Mouse (Mus musculus) stomach, embryonic 15.5 days (tissue): ENCODE results near the gene Irf2. TPM values are rescaled to one million over a fixed set of nuclear protein-coding genes. Genes with fewer than 3 reads are reported as not detected.
A peak's percentile ranks its signal among the peaks of the same experiment; 100 is the strongest.

Source experiments
- ATAC-seq: fragments of 200-750 bp; cut with Nextera tagmentation; 2 replicates; pipeline ENCODE4 v1.8.0; 2017; ENCODE audit warnings: low read depth, moderate number of reproducible peaks, moderate TSS enrichment; ENCODE audit not compliant: insufficient read depth, low FRiP score
- H3K27ac ChIP-seq: fragments of 300-500 bp; sonication (generic); 2 replicates; pipeline ENCODE4 v1.5.1; 2015; ENCODE audit warnings: mild to moderate bottlenecking, inconsistent platforms
- H3K27me3 ChIP-seq: fragments of 300-500 bp; sonication (generic); replicated peaks from 2 replicates; pipeline ENCODE4 v1.6.1; 2015; ENCODE audit warnings: inconsistent platforms
- H3K36me3 ChIP-seq: fragments of 300-500 bp; sonication (generic); 2 replicates; pipeline ENCODE4 v1.6.1; 2015; ENCODE audit warnings: inconsistent platforms
- H3K4me1 ChIP-seq: fragments of 300-500 bp; sonication (generic); 2 replicates; pipeline ENCODE4 v1.6.1; 2015; ENCODE audit warnings: inconsistent platforms
- H3K4me2 ChIP-seq: fragments of 300-500 bp; sonication (generic); 2 replicates; pipeline ENCODE4 v1.6.1; 2015; ENCODE audit warnings: mild to moderate bottlenecking, inconsistent platforms
- H3K4me3 ChIP-seq: fragments of 300-500 bp; sonication (generic); replicated peaks from 2 replicates; pipeline ENCODE4 v1.5.1; 2015; ENCODE audit warnings: inconsistent platforms
- H3K9ac ChIP-seq: fragments of 300-500 bp; sonication (generic); 2 replicates; pipeline ENCODE4 v1.6.1; 2015; ENCODE audit warnings: inconsistent platforms
- H3K9me3 ChIP-seq: fragments of 300-500 bp; sonication (generic); 2 replicates; pipeline ENCODE4 v1.6.1; 2016; ENCODE audit warnings: inconsistent platforms
- WGBS: fragments of 180-500 bp; shearing (Covaris S2); methylation state at CpG from one replicate; pipeline ENCODE4 v1.1.7; 2015; 5-methylcytosine and 5-hydroxymethylcytosine counted together
- polyA plus RNA-seq: library from polyadenylated mRNA; unstranded; fragments of >200 nt; fragmentation: Nextera tagmentation; extraction: Ambion mirVana; gene quantifications from 2 replicates; pipeline ENCODE4 v1.2.1, GENCODE M21; 2015

Gene Irf2
- polyA plus RNA-seq, 1 experiment from 2014 or later = 34.5 TPM

- no peak for ATAC-seq
- H3K4me3 ChIP-seq = no peak overlapping the region
- H3K9me3 ChIP-seq = no peaks in the 10 kb centered on the region
- no peaks in the 10 kb centered on the region for H3K27me3 ChIP-seq
- no peak overlapping the region for H3K9ac ChIP-seq
- peak overlapping the region; percentile 54; the same call in 1 of the 2 replicates for H3K27ac ChIP-seq
- H3K36me3 ChIP-seq = no peaks in the 10 kb centered on the region
- 88% methylated on average over 7 of the region's 7 CpGs for WGBS
- no peaks in the 10 kb centered on the region for H3K4me1 ChIP-seq
- no peak overlapping the region for H3K4me2 ChIP-seq
Measured at GRCm38 (mm10) chr8:46759562-46759961, 20.0 kb downstream of the Irf2 start.

- 89% methylated on average over 7 of the region's 7 CpGs for WGBS
- H3K9me3 ChIP-seq = no peaks in the 10 kb centered on the region
- H3K4me1 ChIP-seq = no peaks in the 10 kb centered on the region
- H3K36me3 ChIP-seq = no peaks in the 10 kb centered on the region
- no peak overlapping the region for H3K4me2 ChIP-seq
- no peaks in the 10 kb centered on the region for H3K27me3 ChIP-seq
- no peak overlapping the region for H3K4me3 ChIP-seq
- no peak overlapping the region for H3K27ac ChIP-seq
- no peak overlapping the region for H3K9ac ChIP-seq
- ATAC-seq = peak; percentile 50; the same call in 1 of the 2 replicates
Measured at GRCm38 (mm10) chr8:46760701-46761100, 21.2 kb downstream of the Irf2 start.

GRCm38 (mm10) chr8:46761454-46761853 is 21.9 kb downstream of the Irf2 start:
- H3K27me3 ChIP-seq = no peaks in the 10 kb centered on the region
- no peaks in the 10 kb centered on the region for H3K36me3 ChIP-seq
- WGBS = 73% methylated on average over 6 of the region's 6 CpGs
- ATAC-seq = no peak
- H3K9me3 ChIP-seq = no peaks in the 10 kb centered on the region
- H3K4me3 ChIP-seq = no peak overlapping the region
- no peak overlapping the region for H3K4me2 ChIP-seq
- H3K27ac ChIP-seq = no peak overlapping the region
- H3K9ac ChIP-seq = no peak overlapping the region
- H3K4me1 ChIP-seq = no peaks in the 10 kb centered on the region

GRCm38 (mm10) chr8:46769408-46770180 is 30.1 kb downstream of the Irf2 start:
- Histone ChIP-seq H3K27me3 (no peaks in the 10 kb centered on the region), H3K4me2 (no peak overlapping the region), H3K4me3 (no peak overlapping the region), H3K4me1 (no peaks in the 10 kb centered on the region), H3K36me3 (no peaks in the 10 kb centered on the region), H3K9me3 (no peaks in the 10 kb centered on the region), H3K27ac (no peak overlapping the region; the same call in 1 of the 2 replicates), H3K9ac (no peak overlapping the region)
- ATAC-seq = no peak
- WGBS = 71% methylated on average over 11 of the region's 11 CpGs

GRCm38 (mm10) chr8:46770905-46771516 is 31.5 kb downstream of the Irf2 start:
- H3K4me3 ChIP-seq = no peak overlapping the region
- no peak for ATAC-seq
- no peak overlapping the region for H3K27ac ChIP-seq
- WGBS = 81% methylated on average over 7 of the region's 7 CpGs
- no peaks in the 10 kb centered on the region for H3K27me3 ChIP-seq
- H3K36me3 ChIP-seq = no peaks in the 10 kb centered on the region
- no peaks in the 10 kb centered on the region for H3K9me3 ChIP-seq
- no peak overlapping the region for H3K4me2 ChIP-seq
- H3K4me1 ChIP-seq = no peaks in the 10 kb centered on the region
- H3K9ac ChIP-seq = no peak overlapping the region

GRCm38 (mm10) chr8:46772801-46773200 is 33.3 kb downstream of the Irf2 start:
- Histone ChIP-seq H3K4me1 (no peaks in the 10 kb centered on the region), H3K36me3 (no peaks in the 10 kb centered on the region), H3K9me3 (no peaks in the 10 kb centered on the region), H3K9ac (no peak overlapping the region), H3K27me3 (no peaks in the 10 kb centered on the region), H3K4me2 (no peak overlapping the region), H3K27ac (no peak overlapping the region), H3K4me3 (no peak overlapping the region)
- ATAC-seq = no peak
- WGBS = 81% methylated on average over 6 of the region's 6 CpGs

- no peak overlapping the region for H3K9ac ChIP-seq
- no peaks in the 10 kb centered on the region for H3K27me3 ChIP-seq
- H3K27ac ChIP-seq = no peak overlapping the region
Measured at GRCm38 (mm10) chr8:46777760-46778460, 38.4 kb downstream of the Irf2 start.

GRCm38 (mm10) chr8:46781067-46781657 is 41.6 kb downstream of the Irf2 start:
- no peak for ATAC-seq
- no peak overlapping the region for H3K4me3 ChIP-seq
- H3K27ac ChIP-seq = no peak overlapping the region
- no peak overlapping the region for H3K4me2 ChIP-seq
- H3K9me3 ChIP-seq = no peaks in the 10 kb centered on the region
- H3K36me3 ChIP-seq = peaks cover 5% of the 10 kb centered on the region; the same call in 1 of the 2 replicates
- H3K9ac ChIP-seq = no peak overlapping the region
- WGBS = 72% methylated on average over 6 of the region's 6 CpGs
- H3K4me1 ChIP-seq = no peaks in the 10 kb centered on the region
- no peaks in the 10 kb centered on the region for H3K27me3 ChIP-seq

More at GRCm38 (mm10) chr8:46777760-46778460, 38.4 kb downstream of the Irf2 start:
- ATAC-seq = no peak
- H3K36me3 ChIP-seq = peaks cover 5% of the 10 kb centered on the region; the same call in 1 of the 2 replicates
- no peaks in the 10 kb centered on the region for H3K4me1 ChIP-seq
- H3K9me3 ChIP-seq = no peaks in the 10 kb centered on the region
- no peak overlapping the region for H3K4me3 ChIP-seq
- 79% methylated on average over 10 of the region's 10 CpGs for WGBS
- H3K4me2 ChIP-seq = no peak overlapping the region

- H3K27me3 ChIP-seq = no peaks in the 10 kb centered on the region
- no peak for ATAC-seq
- WGBS = 87% methylated on average over 5 of the region's 5 CpGs
- H3K27ac ChIP-seq = no peak overlapping the region
- H3K9me3 ChIP-seq = no peaks in the 10 kb centered on the region
- no peak overlapping the region for H3K4me2 ChIP-seq
- no peak overlapping the region for H3K4me3 ChIP-seq
- H3K9ac ChIP-seq = no peak overlapping the region
- no peaks in the 10 kb centered on the region for H3K4me1 ChIP-seq
- H3K36me3 ChIP-seq = peaks cover 5% of the 10 kb centered on the region; the same call in 1 of the 2 replicates
Measured at GRCm38 (mm10) chr8:46782254-46782653, 42.7 kb downstream of the Irf2 start.

- Histone ChIP-seq H3K4me3 (no peak overlapping the region), H3K27me3 (no peaks in the 10 kb centered on the region), H3K4me1 (no peaks in the 10 kb centered on the region), H3K9ac (no peak overlapping the region), H3K9me3 (no peaks in the 10 kb centered on the region), H3K4me2 (no peak overlapping the region), H3K36me3 (peaks cover 3% of the 10 kb centered on the region; the same call in 1 of the 2 replicates), H3K27ac (no peak overlapping the region)
- ATAC-seq = no peak
- WGBS = 58% methylated on average over 2 of the region's 2 CpGs
Measured at GRCm38 (mm10) chr8:46785070-46785469, 45.5 kb downstream of the Irf2 start.

- Histone ChIP-seq H3K4me1 (no peaks in the 10 kb centered on the region), H3K36me3 (no peaks in the 10 kb centered on the region), H3K4me2 (no peak overlapping the region), H3K27me3 (no peaks in the 10 kb centered on the region), H3K9ac (no peak overlapping the region), H3K4me3 (no peak overlapping the region), H3K27ac (no peak overlapping the region), H3K9me3 (no peaks in the 10 kb centered on the region)
- WGBS = 87% methylated on average over 6 of the region's 6 CpGs
- ATAC-seq = no peak
Measured at GRCm38 (mm10) chr8:46785926-46786325, 46.4 kb downstream of the Irf2 start.
